Mouse (Mus musculus) ovary, postnatal 36 days (tissue): ENCODE data around the gene Gnao1.
A peak's percentile ranks its signal among the peaks of the same experiment; 100 is the strongest.

Source experiments
- DNase-seq: peaks from one replicate; pipeline ENCODE4 v3.0.0; 2022; ENCODE audit warnings: low spot score, mixed read lengths

The Gnao1 gene

GRCm38 (mm10) chr8:94009243-94009845 lies 199.6 kb downstream of the Gnao1 start:
- DNase-seq: no peak

- no peak for DNase-seq
Measured at GRCm38 (mm10) chr8:94010101-94010705, 200.4 kb downstream of the Gnao1 start.

GRCm38 (mm10) chr8:94011076-94012012 lies 201.6 kb downstream of the Gnao1 start:
- peak; percentile 4 for DNase-seq

- peak; percentile 76 for DNase-seq
Measured at GRCm38 (mm10) chr8:94012013-94012951, 202.5 kb downstream of the Gnao1 start, which contains the start of gene Amfr. Gene Amfr, minus strand, starts transcription at chr8:94012842.

GRCm38 (mm10) chr8:94013026-94013612 lies 203.4 kb downstream of the Gnao1 start:
- no peak for DNase-seq
